Mouse (Mus musculus) lung, embryonic 15.5 days (tissue): Measurements from ENCODE around the gene Serpinf2. TPM values are rescaled to one million over a fixed set of nuclear protein-coding genes. Genes with fewer than 3 reads are reported as not detected.
A peak's percentile ranks its signal among the peaks of the same experiment; 100 is the strongest.
"Not testable (repeated sequence)": the region's sequence is repeated elsewhere in the genome, so short reads cannot be mapped to it uniquely, and the experiment has no call there.

ENCODE experiments used
- ATAC-seq: fragments of 200-750 bp; cut with Nextera tagmentation; 2 replicates; pipeline ENCODE4 v1.8.0; 2017; ENCODE audit warnings: moderate number of reproducible peaks, borderline replicate concordance; ENCODE audit not compliant: low FRiP score, low TSS enrichment; ENCODE audit errors: extremely low read depth
- H3K27ac ChIP-seq: fragments of 300-500 bp; sonication (generic); 2 replicates; pipeline ENCODE4 v1.5.1; 2015; ENCODE audit warnings: moderate library complexity, mild to moderate bottlenecking, inconsistent platforms
- H3K27me3 ChIP-seq: fragments of 300-500 bp; sonication (generic); 2 replicates; pipeline ENCODE4 v1.6.1; 2015; ENCODE audit warnings: inconsistent platforms
- H3K36me3 ChIP-seq: fragments of 300-500 bp; sonication (generic); 2 replicates; pipeline ENCODE4 v1.6.1; 2015; ENCODE audit warnings: inconsistent platforms
- H3K4me1 ChIP-seq: fragments of 300-500 bp; sonication (generic); 2 replicates; pipeline ENCODE4 v1.6.1; 2015; ENCODE audit warnings: inconsistent platforms
- H3K4me2 ChIP-seq: fragments of 300-500 bp; sonication (generic); 2 replicates; pipeline ENCODE4 v1.6.1; 2015; ENCODE audit warnings: inconsistent platforms, mild to moderate bottlenecking, moderate library complexity
- H3K4me3 ChIP-seq: fragments of 300-500 bp; sonication (generic); 2 replicates; pipeline ENCODE4 v1.5.1; 2015; ENCODE audit warnings: mild to moderate bottlenecking, inconsistent platforms
- H3K9ac ChIP-seq: fragments of 300-500 bp; sonication (generic); 2 replicates; pipeline ENCODE4 v1.6.1; 2015; ENCODE audit warnings: inconsistent platforms
- H3K9me3 ChIP-seq: fragments of 300-500 bp; sonication (generic); 2 replicates; pipeline ENCODE4 v1.6.1; 2016; ENCODE audit warnings: inconsistent platforms
- WGBS: fragments of 180-500 bp; shearing (Covaris S2); methylation state at CpG from one replicate; pipeline ENCODE4 v1.1.7; 2015; 5-methylcytosine and 5-hydroxymethylcytosine counted together
- microRNA counts: library from miRNA; unstranded; fragments of <30 nt; microRNA quantifications from one replicate; lab custom pipeline; 2016
- microRNA-seq: library from miRNA; unstranded; fragments of <30 nt; microRNA quantifications from one replicate; pipeline ENCODE4, GENCODE M21; 2016
- polyA plus RNA-seq: library from polyadenylated mRNA; unstranded; fragments of >200 nt; fragmentation: Nextera tagmentation; extraction: Ambion mirVana; gene quantifications from 2 replicates; pipeline ENCODE4 v1.2.1, GENCODE M21; 2015

Serpinf2 gene
- polyA plus RNA-seq, 1 experiment from 2014 or later = 0.89 TPM

GRCm38 (mm10) chr11:75403301-75404052 lies 35.9 kb downstream of the Serpinf2 start:
- Histone ChIP-seq H3K27ac (peak overlapping the region; percentile 46; the same call in 1 of the 2 replicates), H3K4me1 (peaks cover 3% of the 10 kb centered on the region; the same call in 1 of the 2 replicates), H3K9ac (no peak overlapping the region; the same call in 1 of the 2 replicates), H3K9me3 (no peaks in the 10 kb centered on the region), H3K27me3 (no peaks in the 10 kb centered on the region), H3K4me2 (no peak overlapping the region), H3K4me3 (no peak overlapping the region), H3K36me3 (no peaks in the 10 kb centered on the region; the same call in 1 of the 2 replicates)
- no peak for ATAC-seq
- 59% methylated on average over 6 of the region's 6 CpGs for WGBS

- Histone ChIP-seq H3K27ac (no peak overlapping the region), H3K4me1 (peaks cover 3% of the 10 kb centered on the region; the same call in 1 of the 2 replicates), H3K36me3 (no peaks in the 10 kb centered on the region; the same call in 1 of the 2 replicates), H3K4me2 (no peak overlapping the region), H3K9me3 (no peaks in the 10 kb centered on the region), H3K4me3 (no peak overlapping the region), H3K27me3 (no peaks in the 10 kb centered on the region), H3K9ac (no peak overlapping the region)
- ATAC-seq = peak; percentile 65; the same call in 1 of the 2 replicates
- 55% methylated on average over 5 of the region's 5 CpGs for WGBS
Observed at GRCm38 (mm10) chr11:75402271-75402690, 37.1 kb downstream of the Serpinf2 start.

- ATAC-seq = no peak
- H3K27me3 ChIP-seq = no peaks in the 10 kb centered on the region
Observed at GRCm38 (mm10) chr11:75400099-75400498, 39.3 kb downstream of the Serpinf2 start.

GRCm38 (mm10) chr11:75399411-75399841 lies 40.0 kb downstream of the Serpinf2 start:
- no peak overlapping the region for H3K4me3 ChIP-seq
- H3K36me3 ChIP-seq = no peaks in the 10 kb centered on the region
- H3K27me3 ChIP-seq = no peaks in the 10 kb centered on the region
- no peak overlapping the region for H3K9ac ChIP-seq
- WGBS = 84% methylated on average over 11 of the region's 11 CpGs
- H3K4me1 ChIP-seq = peaks cover 3% of the 10 kb centered on the region; the same call in 1 of the 2 replicates
- ATAC-seq = no peak
- H3K27ac ChIP-seq = no peak overlapping the region
- H3K9me3 ChIP-seq = no peaks in the 10 kb centered on the region
- no peak overlapping the region for H3K4me2 ChIP-seq

More at GRCm38 (mm10) chr11:75400099-75400498, 39.3 kb downstream of the Serpinf2 start:
- H3K4me1 ChIP-seq = peaks cover 3% of the 10 kb centered on the region; the same call in 1 of the 2 replicates
- H3K36me3 ChIP-seq = no peaks in the 10 kb centered on the region
- H3K4me2 ChIP-seq = no peak overlapping the region
- no peak overlapping the region for H3K9ac ChIP-seq
- H3K9me3 ChIP-seq = no peaks in the 10 kb centered on the region
- H3K4me3 ChIP-seq = no peak overlapping the region
- 77% methylated on average over 9 of the region's 9 CpGs for WGBS
- no peak overlapping the region for H3K27ac ChIP-seq

- Histone ChIP-seq H3K27ac (no peak overlapping the region), H3K4me1 (peaks cover 2% of the 10 kb centered on the region; the same call in 1 of the 2 replicates), H3K27me3 (no peaks in the 10 kb centered on the region), H3K9ac (no peak overlapping the region), H3K4me3 (no peak overlapping the region), H3K4me2 (no peak overlapping the region), H3K36me3 (no peaks in the 10 kb centered on the region), H3K9me3 (no peaks in the 10 kb centered on the region)
- ATAC-seq = no peak
- 77% methylated on average over 7 of the region's 7 CpGs for WGBS
Observed at GRCm38 (mm10) chr11:75397452-75397851, 41.9 kb downstream of the Serpinf2 start.

GRCm38 (mm10) chr11:75395611-75396010 lies 43.8 kb downstream of the Serpinf2 start:
- Histone ChIP-seq H3K36me3 (no peaks in the 10 kb centered on the region), H3K27ac (no peak overlapping the region), H3K9me3 (no peaks in the 10 kb centered on the region), H3K27me3 (no peaks in the 10 kb centered on the region), H3K4me3 (no peak overlapping the region), H3K4me2 (no peak overlapping the region), H3K9ac (no peak overlapping the region), H3K4me1 (no peaks in the 10 kb centered on the region)
- ATAC-seq = no peak
- WGBS = 82% methylated on average over 1 of the region's 1 CpGs

GRCm38 (mm10) chr11:75383529-75383928 lies 55.9 kb downstream of the Serpinf2 start:
- H3K4me2 ChIP-seq, H3K4me3 ChIP-seq, ATAC-seq, H3K9ac ChIP-seq, H3K4me1 ChIP-seq, H3K9me3 ChIP-seq, H3K27ac ChIP-seq, H3K36me3 ChIP-seq, H3K27me3 ChIP-seq: not testable (repeated sequence)
- WGBS = 43% methylated on average over 3 of the region's 3 CpGs

MicroRNA genes within 50 kb of the gene (microRNA counts, 519-probe panel; counts per million panel counts)
- microRNA mmu-miR-22 (lab: Ali Mortazavi, UCI) = 3,245 counts per million, percentile 86 among the panel's probes with 10 or more counts

Small RNA genes within 50 kb of the gene (microRNA-seq; reads per million reads assigned to microRNA genes)
- 2,482 reads per million, percentile 84 among the genes with 10 or more reads in this experiment for gene Mir22

Other genes with a start within 250 kb of the Serpinf2 start
- 20.4 and 21.0 TPM in 2 replicates for gene Dph1, start 248.3 kb downstream of the Serpinf2 start, polyA plus RNA-seq
- 1.8 and 3.3 TPM in 2 replicates for gene Rtn4rl1, start 245.8 kb downstream of the Serpinf2 start, polyA plus RNA-seq
- gene Rpa1, start 91.3 kb downstream of the Serpinf2 start, polyA plus RNA-seq = 169 and 176 TPM in 2 replicates
- gene Smyd4, start 91.2 kb downstream of the Serpinf2 start, polyA plus RNA-seq = 14.4 and 14.6 TPM in 2 replicates
- gene Serpinf1, start 16.9 kb downstream of the Serpinf2 start, polyA plus RNA-seq = 46.1 and 57.0 TPM in 2 replicates
- gene Wdr81, start 15.1 kb upstream of the Serpinf2 start, polyA plus RNA-seq = 4.5 and 4.8 TPM in 2 replicates
- gene Tlcd2, start 22.1 kb upstream of the Serpinf2 start, polyA plus RNA-seq = 15.9 and 18.0 TPM in 2 replicates
- gene Prpf8, start 47.2 kb upstream of the Serpinf2 start, polyA plus RNA-seq = 56.9 and 57.3 TPM in 2 replicates
- gene Rilp, start 70.5 kb upstream of the Serpinf2 start, polyA plus RNA-seq = 0.66 and 0.83 TPM in 2 replicates
- gene Scarf1, start 73.9 kb upstream of the Serpinf2 start, polyA plus RNA-seq = 16.2 and 16.3 TPM in 2 replicates
- gene Slc43a2, start 92.1 kb upstream of the Serpinf2 start, polyA plus RNA-seq = 5.6 and 6.9 TPM in 2 replicates
- 73.4 and 76.8 TPM in 2 replicates for gene Pitpna, start 148.5 kb upstream of the Serpinf2 start, polyA plus RNA-seq
- gene Inpp5k, start 191.4 kb upstream of the Serpinf2 start, polyA plus RNA-seq = 26.0 TPM in 2 replicates
- 71.2 and 78.8 TPM in 2 replicates for gene Myo1c, start 210.9 kb upstream of the Serpinf2 start, polyA plus RNA-seq
- 113 and 118 TPM in 2 replicates for gene Crk, start 239.7 kb upstream of the Serpinf2 start, polyA plus RNA-seq